Mouse (Mus musculus) telencephalon, adult 2 months (tissue): Measurements from ENCODE around the gene Dgkz.

ENCODE experiments used
- DNase-seq: peaks from one replicate; pipeline ENCODE4 v3.0.0-alpha.2; 2011; ENCODE audit warnings: low read depth, low spot score

The Dgkz gene

GRCm38 (mm10) chr2:91975581-91976541, at the start of gene Dgkz:
Gene Dgkz (minus strand): TSS chr2:91975864.
- no peak for DNase-seq

GRCm38 (mm10) chr2:92025202-92025601, 49.5 kb upstream of the Dgkz start:
- no peak for DNase-seq

GRCm38 (mm10) chr2:92024274-92024672, 48.6 kb upstream of the Dgkz start, which contains the start of gene Creb3l1:
Gene Creb3l1 (minus strand): TSS chr2:92024502.
- no peak for DNase-seq

GRCm38 (mm10) chr2:92023362-92024273, 48.0 kb upstream of the Dgkz start:
- DNase-seq = no peak

GRCm38 (mm10) chr2:92020676-92021265, 45.1 kb upstream of the Dgkz start:
- DNase-seq = no peak

GRCm38 (mm10) chr2:92017440-92017839, 41.8 kb upstream of the Dgkz start:
- DNase-seq = no peak

- no peak for DNase-seq
Measured at GRCm38 (mm10) chr2:92016981-92017380, 41.3 kb upstream of the Dgkz start.

GRCm38 (mm10) chr2:92014891-92015290, 39.2 kb upstream of the Dgkz start:
- DNase-seq = no peak

GRCm38 (mm10) chr2:92014248-92014647, 38.6 kb upstream of the Dgkz start:
- no peak for DNase-seq

- no peak for DNase-seq
Measured at GRCm38 (mm10) chr2:92012768-92013445, 37.2 kb upstream of the Dgkz start.

- no peak for DNase-seq
Measured at GRCm38 (mm10) chr2:92011424-92012353, 36.0 kb upstream of the Dgkz start.

GRCm38 (mm10) chr2:92008623-92009404, 33.1 kb upstream of the Dgkz start:
- DNase-seq = no peak

- DNase-seq = peak; percentile 96
Measured at GRCm38 (mm10) chr2:92007933-92008622, 32.4 kb upstream of the Dgkz start.

- no peak for DNase-seq
Measured at GRCm38 (mm10) chr2:92006983-92007921, 31.6 kb upstream of the Dgkz start.

- no peak for DNase-seq
Measured at GRCm38 (mm10) chr2:92006491-92006890, 30.8 kb upstream of the Dgkz start.

- DNase-seq = no peak
Measured at GRCm38 (mm10) chr2:92004617-92005016, 29.0 kb upstream of the Dgkz start.

- DNase-seq = no peak
Measured at GRCm38 (mm10) chr2:91997905-91998608, 22.4 kb upstream of the Dgkz start.
